Mouse (Mus musculus): ENCODE results near the gene Cemip. TPM values are rescaled to one million over a fixed set of nuclear protein-coding genes. Genes with fewer than 3 reads are reported as not detected.

Gene Cemip
- total and polyA plus RNA-seq, 2 experiments from 2014 or later, result 0.37 to 2.9 TPM

DNA sequence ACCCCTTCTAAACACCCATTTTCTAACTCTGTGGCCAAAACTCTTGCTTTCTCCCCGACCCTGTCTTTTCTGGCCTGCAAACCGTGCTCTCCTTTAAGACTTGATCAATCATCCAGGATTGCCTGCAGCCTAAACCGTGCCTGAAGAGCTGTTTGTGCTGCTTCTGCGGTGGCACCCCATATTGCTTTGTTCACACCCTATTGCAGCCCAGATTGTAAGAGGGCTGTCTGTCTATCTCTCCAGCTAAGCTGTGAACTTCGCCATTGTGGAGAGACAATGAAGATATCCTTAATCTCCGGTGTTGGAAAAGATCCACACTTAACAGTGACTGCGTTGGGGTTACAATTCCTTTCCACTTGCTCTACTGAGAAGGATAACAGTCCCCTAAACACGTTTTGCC is 12.0 kb downstream of the Cemip start:
- Histone ChIP-seq H3K4me1 (ENCODE audit: control insufficient read depth, insufficient read depth) (no peaks in the 10 kb centered on the region), H3K4me3 (ENCODE audit: low read depth, low read length) (no peak overlapping the region), H3K36me3 (replicated peaks; ENCODE audit: control insufficient read depth, insufficient read depth, low read length) (no peaks in the 10 kb centered on the region), H3K9ac (replicated peaks; ENCODE audit: low read depth, low read length) (no peak overlapping the region), H3K4me2 (ENCODE audit: low read depth, low read length) (no peak overlapping the region), H3K27me3 (ENCODE audit: control insufficient read depth, insufficient read depth, low read length) (no peaks in the 10 kb centered on the region), H3K27ac (ENCODE audit: low read depth) (no peak overlapping the region), H3K9me3 (replicated peaks; ENCODE audit: control insufficient read depth, low read length) (no peaks in the 10 kb centered on the region)
- TF ChIP-seq EP300 (IDR thresholded peaks at IDR 0.05; ENCODE audit: low read depth) (no peak), CTCF (IDR thresholded peaks at IDR 0.05; ENCODE audit: low read depth) (no peak)
- ATAC-seq (ENCODE audit: insufficient read depth, low read depth), result no peak
- WGBS, result 32% methylated on average over 8 of the region's 8 CpGs
- DNase-seq (ENCODE audit: low spot score), result no peak

GRCm38 (mm10) chr7:84073856-84074255 is 12.4 kb downstream of the Cemip start:
- no peak overlapping the region for H3K4me2 ChIP-seq (ENCODE audit: low read depth, low read length)
- no peak overlapping the region for H3K9ac ChIP-seq (replicated peaks; ENCODE audit: low read depth, low read length)
- H3K27ac ChIP-seq (ENCODE audit: low read depth), result no peak overlapping the region
- H3K27me3 ChIP-seq (ENCODE audit: control insufficient read depth, insufficient read depth, low read length), result no peaks in the 10 kb centered on the region
- H3K36me3 ChIP-seq (replicated peaks; ENCODE audit: control insufficient read depth, insufficient read depth, low read length), result no peaks in the 10 kb centered on the region
- no peak for DNase-seq (ENCODE audit: low spot score)
- H3K9me3 ChIP-seq (replicated peaks; ENCODE audit: control insufficient read depth, low read length), result no peaks in the 10 kb centered on the region
- TF ChIP-seq CTCF (IDR thresholded peaks at IDR 0.05; ENCODE audit: low read depth) (no peak), EP300 (IDR thresholded peaks at IDR 0.05; ENCODE audit: low read depth) (no peak)
- ATAC-seq (ENCODE audit: insufficient read depth, low read depth), result no peak
- H3K4me1 ChIP-seq (ENCODE audit: control insufficient read depth, insufficient read depth), result no peaks in the 10 kb centered on the region
- H3K4me3 ChIP-seq (ENCODE audit: low read depth, low read length), result no peak overlapping the region
- WGBS, result 66% methylated on average over 3 of the region's 3 CpGs

DNA sequence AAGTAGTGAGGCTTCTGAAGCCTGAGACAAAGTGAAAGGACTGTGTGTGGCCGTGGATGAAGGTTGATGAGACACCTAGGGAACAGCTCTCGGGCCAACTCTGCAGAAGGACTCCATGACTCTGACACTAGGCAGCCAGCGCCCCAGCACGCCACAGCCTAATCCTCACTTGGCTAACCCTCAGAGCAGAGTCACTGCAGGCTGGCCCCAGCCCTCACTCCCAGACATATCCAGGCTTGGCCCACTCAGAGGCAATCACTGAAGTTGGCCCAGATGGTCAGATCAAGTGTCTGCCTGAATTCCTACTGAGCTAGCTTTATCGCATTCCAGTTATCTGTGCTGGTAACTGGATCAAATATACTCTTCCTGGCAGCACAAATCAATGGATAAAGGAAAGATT is 17.4 kb downstream of the Cemip start:
- H3K27ac ChIP-seq (ENCODE audit: low read depth), result no peak overlapping the region

GRCm38 (mm10) chr7:84059799-84060198 is 26.5 kb downstream of the Cemip start:
- Histone ChIP-seq H3K36me3 (replicated peaks; ENCODE audit: control insufficient read depth, insufficient read depth, low read length) (no peaks in the 10 kb centered on the region), H3K4me1 (ENCODE audit: control insufficient read depth, insufficient read depth) (no peaks in the 10 kb centered on the region), H3K27me3 (ENCODE audit: control insufficient read depth, insufficient read depth, low read length) (no peaks in the 10 kb centered on the region), H3K27ac (ENCODE audit: low read depth) (no peak overlapping the region), H3K9ac (replicated peaks; ENCODE audit: low read depth, low read length) (no peak overlapping the region), H3K4me2 (ENCODE audit: low read depth, low read length) (no peak overlapping the region), H3K9me3 (replicated peaks; ENCODE audit: control insufficient read depth, low read length) (no peaks in the 10 kb centered on the region), H3K4me3 (ENCODE audit: low read depth, low read length) (no peak overlapping the region)
- WGBS, result 79% methylated on average over 7 of the region's 7 CpGs
- DNase-seq (ENCODE audit: low spot score), result no peak
- ATAC-seq (ENCODE audit: insufficient read depth, low read depth), result no peak
- TF ChIP-seq CTCF (IDR thresholded peaks at IDR 0.05; ENCODE audit: low read depth), result no peak

More for the DNA sequence above, 17.4 kb downstream of the Cemip start:
- 62% methylated on average over 5 of the region's 5 CpGs for WGBS
- Histone ChIP-seq H3K4me3 (ENCODE audit: low read depth, low read length) (no peak overlapping the region), H3K9me3 (replicated peaks; ENCODE audit: control insufficient read depth, low read length) (no peaks in the 10 kb centered on the region), H3K4me1 (ENCODE audit: control insufficient read depth, insufficient read depth) (no peaks in the 10 kb centered on the region), H3K36me3 (replicated peaks; ENCODE audit: control insufficient read depth, insufficient read depth, low read length) (no peaks in the 10 kb centered on the region), H3K9ac (replicated peaks; ENCODE audit: low read depth, low read length) (no peak overlapping the region), H3K27me3 (ENCODE audit: control insufficient read depth, insufficient read depth, low read length) (no peaks in the 10 kb centered on the region), H3K4me2 (ENCODE audit: low read depth, low read length) (no peak overlapping the region)
- DNase-seq (ENCODE audit: low spot score) (no peak), ATAC-seq (ENCODE audit: insufficient read depth, low read depth) (no peak)
- TF ChIP-seq EP300 (IDR thresholded peaks at IDR 0.05; ENCODE audit: low read depth), result no peak
- TF ChIP-seq CTCF (IDR thresholded peaks at IDR 0.05; ENCODE audit: low read depth), result no peak

DNA sequence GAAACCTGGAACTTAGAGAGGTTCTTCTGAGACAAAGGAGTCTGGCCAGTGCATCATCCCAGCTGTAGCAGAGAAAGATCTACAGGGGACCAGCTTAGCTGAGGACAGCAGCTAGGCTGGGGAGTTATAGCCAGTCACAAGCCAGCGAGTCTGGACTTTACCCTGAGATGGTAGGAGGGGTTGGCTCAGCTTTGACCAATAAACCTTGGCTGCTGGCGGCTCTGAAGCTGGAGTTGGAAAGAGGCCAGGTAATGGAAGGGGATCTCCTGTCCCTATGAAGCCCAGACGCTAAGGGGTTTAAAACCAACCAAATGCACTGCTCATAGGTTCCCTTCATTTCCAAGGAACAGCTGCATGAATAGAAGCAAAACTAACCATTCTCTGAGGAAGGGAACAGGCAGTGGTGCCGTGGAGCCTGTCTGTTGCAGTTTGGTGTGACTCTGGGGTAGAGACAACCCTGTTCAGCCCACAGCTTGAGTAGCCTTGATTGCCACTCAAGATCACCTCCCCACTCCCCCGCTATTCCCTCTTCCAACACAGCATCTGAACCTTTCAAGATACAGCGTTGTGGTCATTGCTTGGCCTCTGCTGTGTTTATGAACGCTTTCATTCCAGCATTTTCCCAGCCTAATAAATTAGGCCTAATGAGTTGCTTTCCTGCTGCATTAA is 30.2 kb downstream of the Cemip start:
- Histone ChIP-seq H3K4me1 (ENCODE audit: control insufficient read depth, insufficient read depth) (no peaks in the 10 kb centered on the region), H3K27ac (ENCODE audit: low read depth) (no peak overlapping the region), H3K4me3 (ENCODE audit: low read depth, low read length) (no peak overlapping the region), H3K9ac (replicated peaks; ENCODE audit: low read depth, low read length) (no peak overlapping the region), H3K36me3 (replicated peaks; ENCODE audit: control insufficient read depth, insufficient read depth, low read length) (no peaks in the 10 kb centered on the region), H3K9me3 (replicated peaks; ENCODE audit: control insufficient read depth, low read length) (no peaks in the 10 kb centered on the region), H3K4me2 (ENCODE audit: low read depth, low read length) (no peak overlapping the region), H3K27me3 (ENCODE audit: control insufficient read depth, insufficient read depth, low read length) (no peaks in the 10 kb centered on the region)
- TF ChIP-seq CTCF (IDR thresholded peaks at IDR 0.05; ENCODE audit: low read depth) (no peak), EP300 (IDR thresholded peaks at IDR 0.05; ENCODE audit: low read depth) (no peak)
- DNase-seq (ENCODE audit: low spot score), result no peak
- 57% methylated on average over 7 of the region's 7 CpGs for WGBS
- ATAC-seq (ENCODE audit: insufficient read depth, low read depth), result no peak

DNA sequence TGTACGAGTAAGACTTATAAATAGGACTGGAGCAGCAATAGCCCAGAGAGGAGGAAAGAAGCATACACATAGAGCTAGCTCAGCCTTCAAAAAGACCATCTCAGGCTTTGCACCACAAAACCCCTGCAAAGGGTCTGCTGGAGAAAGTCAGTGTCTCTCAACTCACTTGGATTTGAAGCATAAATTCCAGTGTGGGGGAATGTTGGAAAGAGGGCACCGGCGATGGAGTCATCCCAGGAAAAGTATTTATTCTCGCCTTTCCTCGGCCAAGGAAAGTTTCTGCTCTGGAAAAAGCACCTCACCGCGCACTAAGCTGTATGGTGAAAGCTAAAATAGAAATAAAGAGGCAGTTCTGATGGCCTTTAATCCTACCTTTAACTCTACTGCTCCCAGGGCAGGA is 32.4 kb downstream of the Cemip start:
- Histone ChIP-seq H3K27me3 (ENCODE audit: control insufficient read depth, insufficient read depth, low read length) (no peaks in the 10 kb centered on the region), H3K4me1 (ENCODE audit: control insufficient read depth, insufficient read depth) (no peaks in the 10 kb centered on the region), H3K9me3 (replicated peaks; ENCODE audit: control insufficient read depth, low read length) (no peaks in the 10 kb centered on the region), H3K27ac (ENCODE audit: low read depth) (no peak overlapping the region), H3K4me2 (ENCODE audit: low read depth, low read length) (no peak overlapping the region), H3K36me3 (replicated peaks; ENCODE audit: control insufficient read depth, insufficient read depth, low read length) (no peaks in the 10 kb centered on the region), H3K4me3 (ENCODE audit: low read depth, low read length) (no peak overlapping the region), H3K9ac (replicated peaks; ENCODE audit: low read depth, low read length) (no peak overlapping the region)
- no peak for DNase-seq (ENCODE audit: low spot score)
- ATAC-seq (ENCODE audit: insufficient read depth, low read depth), result no peak
- WGBS, result 77% methylated on average over 7 of the region's 7 CpGs
- TF ChIP-seq EP300 (IDR thresholded peaks at IDR 0.05; ENCODE audit: low read depth) (no peak), CTCF (IDR thresholded peaks at IDR 0.05; ENCODE audit: low read depth) (no peak)
